Mouse (Mus musculus) lung, adult 2 months (tissue): ENCODE measurements at regions not wholly inside any gene's neighbourhood (a gene's known extent, or its start where the extent isn't known, plus 50 kb on each side); places are given as distances from the start of the nearest gene placed in this dataset.

Experiments
- CTCF ChIP-seq: fragments of 200-500 bp; IDR thresholded peaks from 2 replicates; pipeline ENCODE4 v1.5.1; 2011; ENCODE audit warnings: mild to moderate bottlenecking, low read length, control low read depth; ENCODE audit not compliant: insufficient read depth
- POLR2A ChIP-seq: fragments of 200-500 bp; IDR thresholded peaks from 2 replicates; pipeline ENCODE4 v1.6.1; 2011; ENCODE audit warnings: low read depth, mild to moderate bottlenecking, control low read depth, low read length, borderline replicate concordance; ENCODE audit errors: extremely low read depth

DNA sequence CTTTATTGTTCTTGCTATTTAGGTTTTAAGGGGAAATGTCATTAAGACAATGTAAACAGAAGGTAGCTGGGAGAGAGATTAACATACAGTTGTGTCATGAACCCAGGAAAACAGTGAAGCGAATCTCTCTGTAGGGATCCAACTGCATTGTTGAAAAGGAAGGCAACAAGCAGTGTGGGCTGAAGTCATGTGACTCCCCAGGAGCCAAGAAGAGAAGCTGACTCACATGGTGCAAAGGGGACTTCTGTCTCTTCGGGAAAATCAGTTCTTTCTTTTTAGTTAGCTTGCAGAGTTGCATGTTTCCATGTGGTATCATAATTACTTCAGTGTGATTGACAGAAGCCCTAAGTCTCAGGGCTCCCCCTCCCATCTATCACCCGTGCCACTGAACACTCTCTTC is 170.7 kb upstream of the Gm765 start:
- TF ChIP-seq CTCF, result no peak
- no peak for TF ChIP-seq POLR2A
